Mouse (Mus musculus) spleen, postnatal 36 days (tissue): Measurements from ENCODE around the gene Arih2.

Experiments
- DNase-seq, 2 experiments: peaks; one replicate each; pipeline ENCODE4 v3.0.0; 2022; ENCODE audit warnings: low spot score in 2 of 2, mixed read lengths in 1 of 2

Gene Arih2

GRCm38 (mm10) chr9:108563671-108564070, 85.5 kb downstream of the Arih2 start:
- DNase-seq: no peak

GRCm38 (mm10) chr9:108560227-108560841, 88.9 kb downstream of the Arih2 start, which contains the start of gene Impdh2:
Impdh2 (plus strand) TSS chr9:108560286.
- DNase-seq: peak; percentile 94 to 96

GRCm38 (mm10) chr9:108559169-108559568, 90.0 kb downstream of the Arih2 start:
- DNase-seq: no peak
